Mouse (Mus musculus) thymus, adult 2 months (tissue): ENCODE data around the gene Rsph6a. TPM values are rescaled to one million over a fixed set of nuclear protein-coding genes. Genes with fewer than 3 reads are reported as not detected.

ENCODE experiments used
- DNase-seq: peaks from one replicate; pipeline ENCODE4 v3.0.0; 2021
- H3K27ac ChIP-seq: fragments of 200-500 bp; 2 replicates; pipeline ENCODE4 v1.5.1; 2012; ENCODE audit warnings: low read length, control low read depth; ENCODE audit not compliant: control insufficient read depth, insufficient read depth
- H3K27me3 ChIP-seq: fragments of 200-500 bp; 2 replicates; pipeline ENCODE4 v1.6.1; 2012; ENCODE audit warnings: mild to moderate bottlenecking, low read length, moderate library complexity, mixed read lengths; ENCODE audit not compliant: control insufficient read depth, insufficient read depth
- H3K36me3 ChIP-seq: fragments of 200-500 bp; 2 replicates; pipeline ENCODE4 v1.6.1; 2012; ENCODE audit warnings: mild to moderate bottlenecking, low read length, moderate library complexity; ENCODE audit not compliant: control insufficient read depth, insufficient read depth
- H3K4me1 ChIP-seq: fragments of 200-500 bp; replicated peaks from 2 replicates; pipeline ENCODE4 v1.6.1; 2012; ENCODE audit warnings: low read length; ENCODE audit not compliant: control insufficient read depth, insufficient read depth
- H3K4me3 ChIP-seq: fragments of 200-500 bp; 2 replicates; pipeline ENCODE4 v1.5.1; 2012; ENCODE audit warnings: mild to moderate bottlenecking, low read length, control low read depth, moderate library complexity; ENCODE audit not compliant: control insufficient read depth, insufficient read depth
- CTCF ChIP-seq: fragments of 200-500 bp; IDR thresholded peaks from 2 replicates; pipeline ENCODE4 v1.5.1; 2012; ENCODE audit warnings: mild to moderate bottlenecking, control low read depth, low read length, moderate library complexity, borderline replicate concordance; ENCODE audit not compliant: control insufficient read depth, poor library complexity, insufficient read depth; ENCODE audit errors: extremely low read depth
- POLR2A ChIP-seq: fragments of 200-500 bp; IDR thresholded peaks from 2 replicates; pipeline ENCODE4 v1.6.1; 2012; ENCODE audit warnings: mild to moderate bottlenecking, low read length, control low read depth, moderate library complexity; ENCODE audit not compliant: control insufficient read depth, poor library complexity, insufficient read depth; ENCODE audit errors: extremely low read depth
- WGBS: fragments of 180-500 bp; shearing (Covaris S2); methylation state at CpG from one replicate; pipeline ENCODE4 v1.1.7; 2018; 5-methylcytosine and 5-hydroxymethylcytosine counted together
- polyA plus RNA-seq: library from polyadenylated mRNA; depleted of rRNA; stranded (reverse); fragments of >200 nt; gene quantifications from 2 replicates; pipeline ENCODE4 v1.2.3, GENCODE M21; 2012

The Rsph6a gene
- polyA plus RNA-seq, 1 experiment = 0.18 TPM

DNA sequence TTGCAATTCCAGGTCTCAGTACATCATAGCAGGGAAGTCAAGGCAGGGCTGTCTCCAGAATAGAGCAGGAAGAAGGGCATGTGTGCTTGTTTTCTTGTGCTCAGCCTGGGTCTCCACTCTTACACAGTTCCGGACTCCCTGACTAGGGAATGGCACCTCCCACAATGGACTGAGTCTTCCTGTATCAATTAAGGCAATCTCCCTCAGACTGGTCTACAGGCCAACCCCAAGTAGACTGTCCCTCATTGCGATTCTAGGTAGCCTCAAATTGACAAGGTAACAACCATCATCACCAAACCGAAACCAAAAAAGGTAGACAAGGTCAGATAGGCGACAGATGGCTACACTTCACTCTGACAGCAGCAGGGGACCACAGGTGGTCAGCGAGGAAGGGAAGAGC is 20.7 kb downstream of the Rsph6a start:
- Histone ChIP-seq H3K36me3 (no peaks in the 10 kb centered on the region), H3K4me3 (no peak overlapping the region; the same call in 1 of the 2 replicates), H3K27me3 (peaks cover 11% of the 10 kb centered on the region; the same call in 1 of the 2 replicates), H3K27ac (no peak overlapping the region), H3K4me1 (peaks cover 24% of the 10 kb centered on the region)
- 52% methylated on average over 5 of the region's 5 CpGs for WGBS
- TF ChIP-seq POLR2A = no peak
- TF ChIP-seq CTCF = no peak
- no peak for DNase-seq

DNA sequence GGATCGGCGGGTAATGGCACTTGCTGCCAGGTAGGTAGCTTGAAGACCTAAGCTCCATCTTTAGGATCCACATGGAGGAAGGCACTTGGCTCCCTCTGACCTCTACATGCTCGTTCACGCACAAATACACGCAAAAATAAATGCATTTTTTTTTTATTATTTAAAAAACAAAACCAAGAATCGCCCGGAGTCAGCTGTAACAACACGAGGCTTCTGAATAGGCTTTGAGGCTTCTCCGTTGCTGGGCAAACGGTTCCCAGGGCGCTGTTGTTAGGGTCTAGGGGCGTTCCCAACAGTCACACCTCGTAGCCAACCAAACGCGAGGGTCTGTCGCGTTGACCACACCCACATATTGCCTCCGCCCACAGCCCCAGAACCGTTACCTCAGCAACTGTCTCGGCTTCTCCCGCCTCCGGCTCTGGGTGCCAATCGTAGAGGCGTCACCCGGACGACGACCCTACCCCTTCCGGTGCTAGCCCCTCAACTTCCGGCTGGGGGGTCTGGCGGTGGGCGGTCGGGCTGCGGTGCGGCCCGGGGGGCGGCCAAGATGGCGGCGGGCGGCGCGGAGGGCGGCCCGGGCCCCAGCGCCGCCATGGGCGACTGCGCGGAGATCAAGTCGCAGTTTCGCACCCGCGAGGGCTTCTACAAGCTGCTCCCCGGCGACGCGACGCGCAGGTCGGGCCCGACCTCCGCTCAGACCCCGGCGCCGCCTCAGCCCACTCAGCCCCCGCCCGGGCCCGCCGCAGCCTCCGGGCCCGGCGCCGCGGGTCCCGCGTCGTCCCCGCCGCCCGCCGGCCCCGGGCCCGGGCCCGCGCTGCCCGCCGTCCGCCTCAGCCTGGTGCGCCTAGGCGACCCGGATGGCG is 21.5 kb downstream of the Rsph6a start, which contains the start of gene Dmwd:
Gene Dmwd (plus strand): TSS at position 505 of the 863 bp plus-strand sequence.
- peak within 1 kb of the TSS; percentile 41 for H3K4me3 ChIP-seq
- DNase-seq = peak; percentile 87
- WGBS = 2% methylated on average over 88 of the region's 91 CpGs
- H3K4me1 ChIP-seq = peaks cover 24% of the 10 kb centered on the region
- H3K27me3 ChIP-seq = peaks cover 11% of the 10 kb centered on the region; the same call in 1 of the 2 replicates
- no peak within 1 kb of the TSS for H3K27ac ChIP-seq
- no peaks in the 10 kb centered on the region for H3K36me3 ChIP-seq
- 0 out of 2 replicates have a peak, but pooled peaks have one; percentile 41 for TF ChIP-seq POLR2A
- TF ChIP-seq CTCF = no peak

DNA sequence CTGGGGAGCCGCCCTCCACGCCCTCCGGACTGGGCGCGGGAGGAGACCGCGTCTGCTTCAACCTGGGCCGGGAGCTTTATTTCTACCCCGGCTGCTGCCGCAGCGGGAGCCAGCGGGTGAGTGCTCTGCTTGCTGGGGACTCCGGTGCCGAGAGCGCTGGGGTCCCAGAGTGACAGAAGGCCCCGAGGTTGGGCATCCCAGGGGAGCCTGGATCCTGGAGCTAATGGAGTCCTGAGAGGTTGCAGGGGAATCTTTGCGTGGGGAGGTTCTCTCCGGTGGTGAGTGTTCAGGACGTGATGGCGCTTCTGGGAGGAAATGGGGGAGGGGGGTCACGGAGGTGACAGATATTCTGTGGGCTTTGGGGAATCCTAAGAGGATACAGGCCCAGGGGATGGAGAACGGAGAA is 22.1 kb downstream of the Rsph6a start:
- TF ChIP-seq CTCF (no peak), POLR2A (no peak)
- Histone ChIP-seq H3K27me3 (peaks cover 11% of the 10 kb centered on the region; the same call in 1 of the 2 replicates), H3K4me3 (peak overlapping the region; percentile 41), H3K4me1 (peaks cover 24% of the 10 kb centered on the region), H3K36me3 (no peaks in the 10 kb centered on the region), H3K27ac (no peak overlapping the region)
- 1% methylated on average over 22 of the region's 22 CpGs for WGBS
- peak; percentile 28 for DNase-seq

DNA sequence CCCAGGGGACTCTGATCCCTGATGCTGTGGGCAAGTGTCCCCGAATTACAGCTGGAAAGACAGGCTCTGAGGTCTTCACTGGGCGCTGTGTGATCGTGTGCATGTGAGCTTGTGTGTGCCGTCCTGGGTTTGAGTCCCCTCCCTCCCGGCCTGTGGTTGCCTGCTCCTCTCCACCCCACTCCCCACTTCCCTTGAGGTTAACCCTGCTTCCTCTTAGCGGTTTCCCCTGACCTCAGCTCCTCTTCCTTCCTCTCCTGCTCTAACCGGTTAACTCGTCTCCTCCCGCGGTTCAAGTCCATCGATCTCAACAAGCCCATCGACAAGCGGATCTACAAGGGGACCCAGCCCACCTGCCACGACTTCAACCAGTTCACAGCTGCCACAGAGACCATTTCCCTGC is 23.3 kb downstream of the Rsph6a start:
- TF ChIP-seq POLR2A = no peak
- no peak for TF ChIP-seq CTCF
- Histone ChIP-seq H3K36me3 (no peaks in the 10 kb centered on the region), H3K27me3 (peaks cover 11% of the 10 kb centered on the region; the same call in 1 of the 2 replicates), H3K4me3 (no peak overlapping the region), H3K27ac (no peak overlapping the region), H3K4me1 (peaks cover 24% of the 10 kb centered on the region)
- under 1% methylated on average over 14 of the region's 14 CpGs for WGBS
- DNase-seq = peak; percentile 88

DNA sequence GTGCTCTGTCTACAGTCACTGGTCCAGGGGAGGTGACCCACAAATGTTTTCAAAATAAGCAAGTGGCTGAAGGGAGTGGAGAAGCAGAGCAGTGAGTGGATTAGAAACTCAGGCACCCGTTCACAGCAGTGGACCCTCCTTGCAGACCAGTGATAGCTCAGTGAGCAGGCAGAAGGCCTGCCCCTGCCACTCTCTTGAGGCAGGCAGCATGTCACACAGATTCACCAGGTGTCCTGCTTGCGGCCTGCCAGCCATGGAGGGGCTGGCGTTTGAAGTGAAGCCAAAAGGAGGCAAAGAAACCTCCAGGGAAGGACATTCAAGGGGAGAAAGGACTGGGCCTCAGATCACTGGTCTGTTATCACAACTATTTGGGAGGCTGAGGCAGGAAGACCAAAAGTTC is 24.2 kb downstream of the Rsph6a start:
- TF ChIP-seq CTCF = no peak
- TF ChIP-seq POLR2A = no peak

DNA sequence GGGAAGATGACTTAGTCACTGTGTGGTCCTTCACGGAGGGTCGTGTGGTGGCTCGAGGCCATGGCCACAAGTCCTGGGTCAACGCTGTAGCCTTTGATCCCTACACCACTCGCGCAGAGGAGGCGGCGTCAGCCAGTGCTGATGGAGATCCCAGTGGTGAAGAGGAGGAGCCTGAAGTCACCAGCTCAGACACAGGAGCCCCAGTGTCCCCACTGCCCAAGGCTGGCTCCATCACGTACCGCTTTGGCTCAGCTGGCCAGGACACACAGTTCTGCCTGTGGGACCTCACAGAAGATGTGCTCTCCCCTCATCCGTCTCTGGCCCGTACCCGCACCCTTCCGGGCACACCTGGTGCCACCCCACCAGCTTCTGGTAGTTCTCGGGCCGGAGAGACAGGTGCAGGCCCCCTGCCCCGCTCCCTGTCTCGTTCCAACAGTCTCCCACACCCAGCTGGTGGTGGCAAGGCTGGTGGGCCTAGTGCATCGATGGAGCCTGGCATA is 26.0 kb downstream of the Rsph6a start:
- no peak for TF ChIP-seq CTCF
- no peak for TF ChIP-seq POLR2A
- H3K27me3 ChIP-seq = peaks cover 3% of the 10 kb centered on the region; the same call in 1 of the 2 replicates
- no peaks in the 10 kb centered on the region for H3K36me3 ChIP-seq
- H3K4me3 ChIP-seq = no peak overlapping the region
- peaks cover 20% of the 10 kb centered on the region for H3K4me1 ChIP-seq
- H3K27ac ChIP-seq = no peak overlapping the region
- 95% methylated on average over 19 of the region's 19 CpGs for WGBS
- no peak for DNase-seq

More for the DNA sequence above, 24.2 kb downstream of the Rsph6a start:
- Histone ChIP-seq H3K4me1 (peaks cover 24% of the 10 kb centered on the region), H3K27ac (no peak overlapping the region), H3K4me3 (no peak overlapping the region), H3K27me3 (peaks cover 6% of the 10 kb centered on the region; the same call in 1 of the 2 replicates), H3K36me3 (no peaks in the 10 kb centered on the region)
- no peak for DNase-seq
- WGBS = 83% methylated on average over 3 of the region's 3 CpGs
